Mouse (Mus musculus) hindbrain, embryonic 16.5 days (tissue): ENCODE measurements at regions not wholly inside any gene's neighbourhood (a gene's known extent, or its start where the extent isn't known, plus 50 kb on each side); places are given as distances from the start of the nearest gene placed in this dataset.
A peak's percentile ranks its signal among the peaks of the same experiment; 100 is the strongest.
"Not testable (repeated sequence)": the region's sequence is repeated elsewhere in the genome, so short reads cannot be mapped to it uniquely, and the experiment has no call there.

Source experiments
- ATAC-seq: fragments of 200-750 bp; cut with Nextera tagmentation; 2 replicates; pipeline ENCODE4 v1.8.0; 2017; ENCODE audit warnings: moderate TSS enrichment, moderate library complexity
- H3K27ac ChIP-seq: fragments of 300-500 bp; sonication (generic); 2 replicates; pipeline ENCODE4 v1.5.1; 2014; ENCODE audit warnings: low read depth, mild to moderate bottlenecking, control low read depth, low read length, moderate library complexity
- H3K27me3 ChIP-seq: fragments of 300-500 bp; sonication (generic); replicated peaks from 2 replicates; pipeline ENCODE4 v1.6.1; 2014; ENCODE audit warnings: low read length; ENCODE audit not compliant: control insufficient read depth, insufficient read depth
- H3K36me3 ChIP-seq: fragments of 300-500 bp; sonication (generic); 2 replicates; pipeline ENCODE4 v1.6.1; 2014; ENCODE audit warnings: mild to moderate bottlenecking, low read length, moderate library complexity, mixed read lengths; ENCODE audit not compliant: control insufficient read depth, insufficient read depth
- H3K4me1 ChIP-seq: fragments of 300-500 bp; sonication (generic); 2 replicates; pipeline ENCODE4 v1.6.1; 2014; ENCODE audit warnings: low read depth, low read length; ENCODE audit not compliant: control insufficient read depth, insufficient read depth
- H3K4me2 ChIP-seq: fragments of 300-500 bp; sonication (generic); 2 replicates; pipeline ENCODE4 v1.6.1; 2014; ENCODE audit warnings: mild to moderate bottlenecking, low read length, control low read depth, moderate library complexity
- H3K4me3 ChIP-seq: fragments of 300-500 bp; sonication (generic); 2 replicates; pipeline ENCODE4 v1.5.1; 2014; ENCODE audit warnings: mild to moderate bottlenecking, low read length, control low read depth, moderate library complexity
- H3K9ac ChIP-seq: fragments of 300-500 bp; sonication (generic); 2 replicates; pipeline ENCODE4 v1.6.1; 2014; ENCODE audit warnings: low read depth, mild to moderate bottlenecking, control low read depth, low read length, moderate library complexity
- H3K9me3 ChIP-seq: fragments of 300-500 bp; sonication (generic); 2 replicates; pipeline ENCODE4 v1.6.1; 2014; ENCODE audit warnings: mild to moderate bottlenecking, low read length, moderate library complexity; ENCODE audit not compliant: control insufficient read depth
- WGBS: fragments of 180-500 bp; shearing (Covaris S2); extraction: QIAGEN DNeasy Blood & Tissue Kit; methylation state at CpG from one replicate; pipeline ENCODE4 v1.1.7; 2014; 5-methylcytosine and 5-hydroxymethylcytosine counted together

DNA sequence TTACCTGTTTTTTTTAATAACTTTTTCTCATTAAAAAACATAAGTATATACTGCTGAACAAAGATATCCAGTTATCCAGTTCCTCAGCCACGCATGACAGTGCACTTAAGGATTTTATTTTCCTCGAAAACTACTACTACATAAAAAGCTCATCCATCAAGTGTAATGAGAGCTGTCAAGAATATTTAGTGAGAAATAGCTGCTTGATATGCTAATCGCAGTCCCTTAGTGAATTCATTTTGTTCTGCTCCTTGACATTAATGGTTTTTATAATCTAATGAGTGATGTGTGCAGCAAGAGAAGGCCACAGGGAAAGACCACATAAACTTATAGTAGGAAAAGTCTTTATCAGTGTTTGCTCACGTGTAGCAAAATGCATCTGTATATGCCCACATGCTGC is 754.0 kb upstream of the Slc39a10 start:
- no peak overlapping the region for H3K27ac ChIP-seq
- H3K4me3 ChIP-seq: no peak overlapping the region
- no peak overlapping the region for H3K9ac ChIP-seq
- H3K27me3 ChIP-seq: no peaks in the 10 kb centered on the region
- H3K4me1 ChIP-seq: no peaks in the 10 kb centered on the region
- WGBS: 43% methylated on average over 4 of the region's 4 CpGs
- H3K4me2 ChIP-seq: no peak overlapping the region
- peak; percentile 37; the same call in 1 of the 2 replicates for ATAC-seq
- no peaks in the 10 kb centered on the region for H3K36me3 ChIP-seq
- H3K9me3 ChIP-seq: no peaks in the 10 kb centered on the region

DNA sequence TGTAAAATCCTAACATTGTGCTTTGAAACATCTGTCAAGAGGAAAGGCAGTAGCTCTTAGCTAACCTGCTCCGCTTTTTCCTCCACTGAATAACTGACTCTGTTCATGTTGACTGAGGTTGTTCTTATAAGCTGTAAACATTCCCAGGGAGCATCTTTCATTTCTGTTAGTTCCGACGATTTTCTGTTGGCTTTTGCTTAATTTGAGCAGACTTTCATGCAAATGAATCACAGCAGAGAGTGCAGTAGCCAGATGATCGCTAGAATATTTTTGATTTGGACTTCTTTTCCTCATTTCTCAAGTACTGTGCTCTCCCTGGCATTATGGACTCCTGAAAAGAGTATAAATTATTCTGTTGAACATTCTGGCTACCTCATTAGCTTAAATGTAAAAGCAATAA is 713.9 kb upstream of the Slc39a10 start:
- Histone ChIP-seq H3K9me3 (no peaks in the 10 kb centered on the region), H3K36me3 (no peaks in the 10 kb centered on the region), H3K27ac (no peak overlapping the region), H3K27me3 (no peaks in the 10 kb centered on the region), H3K4me2 (no peak overlapping the region), H3K4me1 (no peaks in the 10 kb centered on the region), H3K4me3 (no peak overlapping the region), H3K9ac (no peak overlapping the region)
- no peak for ATAC-seq
- WGBS: 78% methylated on average over 4 of the region's 4 CpGs

DNA sequence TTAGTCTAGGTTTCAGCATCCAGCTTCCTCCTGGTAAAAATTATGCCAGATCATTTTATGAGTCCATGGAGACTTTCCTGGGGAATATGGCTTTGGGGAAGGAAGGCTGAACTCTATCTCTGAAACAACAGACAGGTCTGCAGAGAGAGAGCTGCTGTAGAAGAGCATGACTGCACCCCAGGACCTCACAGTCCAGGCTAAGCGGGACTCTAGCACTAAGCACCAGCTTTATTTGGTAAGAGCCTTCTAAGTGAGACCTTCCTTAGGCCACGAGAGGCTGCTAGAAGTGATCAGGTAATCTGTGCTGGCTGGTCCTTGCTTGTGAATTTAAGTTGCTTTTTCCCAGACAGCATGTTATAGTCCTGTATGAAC is 711.3 kb upstream of the Slc39a10 start:
- no peak overlapping the region for H3K4me2 ChIP-seq
- no peak overlapping the region for H3K4me3 ChIP-seq
- ATAC-seq: no peak
- 78% methylated on average over 2 of the region's 2 CpGs for WGBS
- H3K9ac ChIP-seq: no peak overlapping the region
- H3K4me1 ChIP-seq: no peaks in the 10 kb centered on the region
- H3K27ac ChIP-seq: no peak overlapping the region
- no peaks in the 10 kb centered on the region for H3K36me3 ChIP-seq
- no peaks in the 10 kb centered on the region for H3K9me3 ChIP-seq
- H3K27me3 ChIP-seq: no peaks in the 10 kb centered on the region

DNA sequence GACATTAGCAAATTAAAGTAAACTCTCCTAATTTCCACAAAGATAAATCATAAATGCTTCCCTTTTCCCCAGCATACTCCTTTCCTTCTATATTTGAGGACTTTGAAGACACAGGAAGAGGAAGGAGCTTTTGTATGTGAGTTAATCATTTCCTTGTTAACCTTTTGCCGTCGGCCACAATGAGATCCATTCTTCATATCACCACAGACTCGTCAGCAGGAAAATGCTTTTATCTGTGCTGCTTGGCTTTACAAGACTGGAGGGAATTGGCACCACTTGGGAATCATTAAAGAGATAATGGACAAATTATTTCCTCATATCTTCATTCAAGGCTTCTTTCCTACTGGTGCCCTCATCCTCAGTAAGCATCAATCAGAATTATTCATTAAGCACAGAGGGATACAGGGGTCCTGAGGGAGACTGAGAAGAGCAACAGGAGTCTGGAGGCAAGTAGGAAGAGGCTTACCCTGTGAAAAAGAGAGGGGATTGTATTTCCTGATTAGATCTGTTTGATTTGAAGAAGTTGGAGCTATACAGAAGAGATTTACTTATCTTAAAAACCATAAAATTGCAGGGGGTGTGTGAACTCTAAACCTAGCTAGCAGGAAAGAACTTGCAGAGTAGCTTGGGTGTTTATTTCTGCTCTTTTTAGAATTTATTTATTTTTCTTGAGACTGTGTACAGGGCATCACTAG is 710.8 kb upstream of the Slc39a10 start:
- WGBS: 14% methylated on average over 3 of the region's 3 CpGs
- Histone ChIP-seq H3K4me3 (no peak overlapping the region), H3K9ac (no peak overlapping the region), H3K27me3 (no peaks in the 10 kb centered on the region), H3K4me2 (no peak overlapping the region), H3K4me1 (no peaks in the 10 kb centered on the region), H3K36me3 (no peaks in the 10 kb centered on the region), H3K27ac (no peak overlapping the region), H3K9me3 (no peaks in the 10 kb centered on the region)
- no peak for ATAC-seq

DNA sequence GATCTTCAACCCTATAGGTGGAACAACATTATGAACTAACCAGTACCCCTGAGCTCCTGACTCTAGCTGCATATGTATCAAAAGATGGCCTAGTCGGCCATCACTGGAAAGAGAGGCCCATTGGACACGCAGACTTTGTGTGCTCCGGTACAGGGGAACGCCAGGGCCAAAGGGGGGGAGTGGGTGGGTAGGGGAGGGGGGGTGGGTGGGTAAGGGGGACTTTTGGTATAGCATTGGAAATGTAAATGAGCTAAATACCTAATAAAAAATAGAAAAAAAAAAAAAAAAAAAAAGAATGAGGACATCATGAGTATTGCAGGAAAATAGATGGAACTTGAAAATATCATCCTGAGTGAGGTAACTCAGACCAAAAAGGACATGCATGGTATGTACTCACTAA is 701.0 kb upstream of the Slc39a10 start:
- H3K9me3 ChIP-seq, H3K4me1 ChIP-seq, H3K27ac ChIP-seq, H3K9ac ChIP-seq, H3K27me3 ChIP-seq, H3K4me3 ChIP-seq, H3K36me3 ChIP-seq, H3K4me2 ChIP-seq, ATAC-seq: not testable (repeated sequence)
- 88% methylated on average over 1 of the region's 4 CpGs for WGBS

DNA sequence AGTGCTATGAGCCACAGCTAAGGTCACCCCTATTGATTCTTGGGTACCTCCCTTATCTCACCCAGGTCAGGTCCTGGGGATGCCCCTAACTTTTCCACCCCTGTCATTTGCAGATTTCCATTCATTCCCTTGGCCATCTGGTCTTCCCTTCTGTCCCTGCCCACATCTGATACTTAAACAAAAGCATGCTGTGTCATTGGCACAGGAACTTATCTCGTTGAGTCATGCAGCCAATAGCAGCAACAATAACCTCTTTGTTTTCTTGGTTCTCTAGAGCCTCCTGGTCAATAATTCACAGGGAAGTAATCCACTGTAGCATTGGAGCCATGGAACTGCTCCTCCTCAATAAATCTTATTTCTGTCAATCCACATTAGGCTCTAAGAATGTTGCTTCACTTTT is 653.0 kb upstream of the Slc39a10 start:
- Histone ChIP-seq H3K9me3 (no peaks in the 10 kb centered on the region), H3K4me1 (no peaks in the 10 kb centered on the region), H3K27me3 (no peaks in the 10 kb centered on the region), H3K4me3 (no peak overlapping the region), H3K4me2 (no peak overlapping the region), H3K27ac (no peak overlapping the region), H3K9ac (no peak overlapping the region), H3K36me3 (no peaks in the 10 kb centered on the region)
- no peak for ATAC-seq
- WGBS: 12% methylated on average over 1 of the region's 1 CpGs

DNA sequence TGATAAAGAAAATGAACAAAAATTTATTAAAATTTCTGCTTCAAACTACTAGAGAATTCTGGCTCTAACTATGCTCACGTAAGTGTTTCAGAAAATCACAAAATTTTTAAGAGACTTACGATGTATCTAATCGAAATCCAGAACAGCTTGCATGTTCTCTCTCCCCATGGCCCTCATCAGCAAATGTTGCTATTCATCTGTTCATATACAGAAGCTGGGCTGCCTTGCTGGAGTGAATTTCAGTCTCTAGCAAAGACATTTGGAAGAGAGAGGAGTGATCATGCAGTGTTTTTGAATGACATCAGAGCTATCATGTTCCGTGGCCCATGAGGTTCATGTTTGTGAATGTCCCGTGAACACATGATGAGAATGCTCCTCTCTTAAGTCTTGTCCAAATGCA is 618.8 kb upstream of the Slc39a10 start:
- Histone ChIP-seq H3K4me3 (no peak overlapping the region), H3K9ac (no peak overlapping the region), H3K36me3 (no peaks in the 10 kb centered on the region), H3K27ac (no peak overlapping the region), H3K4me2 (no peak overlapping the region), H3K4me1 (no peaks in the 10 kb centered on the region), H3K27me3 (no peaks in the 10 kb centered on the region), H3K9me3 (no peaks in the 10 kb centered on the region)
- 87% methylated on average over 5 of the region's 5 CpGs for WGBS
- no peak for ATAC-seq

DNA sequence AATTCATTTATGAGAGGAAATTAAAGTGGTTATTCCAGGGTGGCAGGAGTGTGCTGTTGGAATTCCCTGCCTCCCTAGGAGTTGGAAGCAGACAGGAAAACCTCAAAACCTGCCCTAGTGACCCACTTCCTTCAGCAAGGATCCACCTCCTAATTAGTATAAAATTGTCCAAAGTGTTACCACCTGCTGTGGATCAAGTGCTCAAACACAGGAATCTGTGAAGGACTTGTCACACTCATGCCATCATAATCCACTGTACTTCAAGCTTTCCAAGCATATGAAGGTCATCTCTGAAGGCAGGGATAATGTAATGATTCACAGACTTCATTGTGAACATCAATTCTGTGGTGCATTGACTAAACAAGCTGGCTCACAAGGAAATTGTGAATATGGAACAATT is 615.1 kb upstream of the Slc39a10 start:
- no peak overlapping the region for H3K27ac ChIP-seq
- H3K36me3 ChIP-seq: no peaks in the 10 kb centered on the region
- H3K9ac ChIP-seq: no peak overlapping the region

DNA sequence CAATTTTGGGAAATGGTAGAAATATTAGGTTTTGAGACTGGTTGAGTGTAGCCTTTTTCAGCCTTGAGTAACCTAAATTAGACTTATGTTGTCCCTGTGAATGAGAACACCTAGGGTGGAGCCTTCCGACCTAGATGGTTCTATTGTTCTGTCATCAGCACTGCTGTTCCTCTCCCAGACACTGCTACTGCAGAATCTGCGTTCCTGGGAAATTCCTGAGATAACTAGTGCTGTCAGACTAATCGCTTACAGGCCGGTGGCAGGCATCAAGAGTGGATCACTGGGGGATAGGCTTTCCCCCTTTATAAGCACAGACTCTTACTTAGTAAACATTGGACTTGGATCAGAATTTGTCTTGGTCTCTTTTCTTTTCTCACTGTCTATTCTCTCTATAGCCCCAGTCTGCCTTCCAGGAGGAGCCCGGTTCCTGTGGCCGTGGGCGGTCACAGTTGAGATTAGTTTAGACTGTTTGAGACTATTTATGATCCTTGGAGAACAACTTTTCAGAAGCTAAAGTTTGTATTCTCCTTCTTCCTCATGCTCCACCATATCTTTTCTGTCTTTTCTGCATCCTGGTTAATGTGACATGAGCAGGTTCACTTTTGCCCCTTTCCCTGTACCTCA is 596.0 kb upstream of the Slc39a10 start:
- no peaks in the 10 kb centered on the region for H3K36me3 ChIP-seq
- WGBS: 83% methylated on average over 7 of the region's 7 CpGs
- no peak for ATAC-seq
- no peak overlapping the region for H3K4me2 ChIP-seq
- no peak overlapping the region for H3K4me3 ChIP-seq
- H3K9ac ChIP-seq: no peak overlapping the region
- H3K27ac ChIP-seq: no peak overlapping the region
- no peaks in the 10 kb centered on the region for H3K9me3 ChIP-seq
- no peaks in the 10 kb centered on the region for H3K27me3 ChIP-seq
- no peaks in the 10 kb centered on the region for H3K4me1 ChIP-seq

More for the DNA sequence above, 615.1 kb upstream of the Slc39a10 start:
- Histone ChIP-seq H3K27me3 (no peaks in the 10 kb centered on the region), H3K9me3 (no peaks in the 10 kb centered on the region), H3K4me3 (no peak overlapping the region), H3K4me1 (no peaks in the 10 kb centered on the region), H3K4me2 (no peak overlapping the region)
- no peak for ATAC-seq
